Mouse (Mus musculus) lung, postnatal 0 days (tissue): Measurements from ENCODE around the gene Eef1akmt1. TPM values are rescaled to one million over a fixed set of nuclear protein-coding genes. Genes with fewer than 3 reads are reported as not detected.

ENCODE experiments used
- ATAC-seq: fragments of 200-750 bp; cut with Nextera tagmentation; 2 replicates; pipeline ENCODE4 v1.8.0; 2017; ENCODE audit warnings: moderate library complexity
- DNase-seq: peaks from one replicate; pipeline ENCODE4 v3.0.0-alpha.2; 2016; ENCODE audit warnings: low spot score
- H3K27ac ChIP-seq: fragments of 300-500 bp; sonication (generic); 2 replicates; pipeline ENCODE4 v1.5.1; 2014; ENCODE audit warnings: antibody characterized with exemption, mild to moderate bottlenecking, low read length, mixed read lengths
- H3K27me3 ChIP-seq: fragments of 300-500 bp; sonication (generic); replicated peaks from 2 replicates; pipeline ENCODE4 v1.6.1; 2014; ENCODE audit warnings: low read length, mixed read lengths; ENCODE audit not compliant: insufficient read depth
- H3K36me3 ChIP-seq: fragments of 300-500 bp; sonication (generic); 2 replicates; pipeline ENCODE4 v1.6.1; 2014; ENCODE audit warnings: low read length, mixed read lengths; ENCODE audit not compliant: insufficient read depth
- H3K4me1 ChIP-seq: fragments of 300-500 bp; sonication (generic); 2 replicates; pipeline ENCODE4 v1.6.1; 2014; ENCODE audit warnings: antibody characterized with exemption, low read depth, low read length, mixed read lengths; ENCODE audit not compliant: insufficient read depth
- H3K4me2 ChIP-seq: fragments of 300-500 bp; sonication (generic); replicated peaks from 2 replicates; pipeline ENCODE4 v1.6.1; 2014; ENCODE audit warnings: low read depth, mild to moderate bottlenecking, low read length, moderate library complexity, mixed read lengths
- H3K4me3 ChIP-seq: fragments of 300-500 bp; sonication (generic); 2 replicates; pipeline ENCODE4 v1.5.1; 2014; ENCODE audit warnings: low read depth, low read length
- H3K9ac ChIP-seq: fragments of 300-500 bp; sonication (generic); replicated peaks from 2 replicates; pipeline ENCODE4 v1.6.1; 2014; ENCODE audit warnings: low read depth, mild to moderate bottlenecking
- H3K9me3 ChIP-seq: fragments of 300-500 bp; sonication (generic); 2 replicates; pipeline ENCODE4 v1.6.1; 2016; ENCODE audit warnings: low read length, mixed read lengths
- CTCF ChIP-seq: IDR thresholded peaks from 2 replicates; pipeline ENCODE4 v1.5.1; 2016; ENCODE audit warnings: antibody characterized with exemption, mild to moderate bottlenecking
- EP300 ChIP-seq: IDR thresholded peaks from 2 replicates; pipeline ENCODE4 v1.6.1; 2016; ENCODE audit warnings: antibody characterized with exemption, mild to moderate bottlenecking, control low read depth
- WGBS: fragments of 180-500 bp; shearing (Covaris S2); extraction: QIAGEN DNeasy Blood & Tissue Kit; methylation state at CpG from one replicate; pipeline ENCODE4 v1.1.7; 2014; 5-methylcytosine and 5-hydroxymethylcytosine counted together
- polyA plus RNA-seq: library from polyadenylated mRNA; unstranded; fragments of >200 nt; fragmentation: Nextera tagmentation; extraction: Ambion mirVana; gene quantifications from 2 replicates; pipeline ENCODE4 v1.2.1, GENCODE M21; 2015

The Eef1akmt1 gene
- polyA plus RNA-seq, 1 experiment from 2014 or later: 64.1 TPM

GRCm38 (mm10) chr14:57554434-57554833, 17.0 kb downstream of the Eef1akmt1 start:
- Histone ChIP-seq H3K4me1 (no peaks in the 10 kb centered on the region), H3K9ac (no peak overlapping the region), H3K9me3 (no peaks in the 10 kb centered on the region), H3K27me3 (no peaks in the 10 kb centered on the region), H3K4me3 (no peak overlapping the region), H3K4me2 (no peak overlapping the region), H3K36me3 (peaks cover 6% of the 10 kb centered on the region), H3K27ac (no peak overlapping the region)
- TF ChIP-seq EP300 (no peak), CTCF (no peak)
- DNase-seq (no peak), ATAC-seq (no peak)
- 91% methylated on average over 5 of the region's 5 CpGs for WGBS

DNA sequence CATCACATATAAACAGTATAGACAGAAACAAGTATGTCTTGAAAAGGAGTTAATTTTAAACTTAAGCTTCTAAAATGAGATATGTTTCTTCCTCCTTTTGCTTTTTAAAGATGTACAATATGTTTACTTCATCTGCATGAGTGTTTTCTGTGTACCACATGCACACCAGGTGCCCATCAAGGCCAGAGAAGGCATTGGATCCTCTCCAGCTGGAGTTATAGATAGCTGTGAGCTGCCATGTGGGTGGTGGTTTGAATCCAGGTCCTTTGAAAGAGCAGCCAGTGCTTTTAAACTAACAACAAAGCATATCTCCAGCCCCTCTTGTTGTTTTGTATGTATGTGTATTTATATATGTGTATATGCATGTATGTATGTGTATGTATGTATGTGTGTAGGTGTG, 18.5 kb downstream of the Eef1akmt1 start:
- Histone ChIP-seq H3K4me1 (no peaks in the 10 kb centered on the region), H3K9me3 (no peaks in the 10 kb centered on the region), H3K9ac (no peak overlapping the region), H3K4me3 (no peak overlapping the region), H3K4me2 (no peak overlapping the region), H3K27me3 (no peaks in the 10 kb centered on the region), H3K36me3 (peaks cover 9% of the 10 kb centered on the region), H3K27ac (no peak overlapping the region)
- TF ChIP-seq EP300 (no peak), CTCF (no peak)
- no peak for DNase-seq
- no peak for ATAC-seq

DNA sequence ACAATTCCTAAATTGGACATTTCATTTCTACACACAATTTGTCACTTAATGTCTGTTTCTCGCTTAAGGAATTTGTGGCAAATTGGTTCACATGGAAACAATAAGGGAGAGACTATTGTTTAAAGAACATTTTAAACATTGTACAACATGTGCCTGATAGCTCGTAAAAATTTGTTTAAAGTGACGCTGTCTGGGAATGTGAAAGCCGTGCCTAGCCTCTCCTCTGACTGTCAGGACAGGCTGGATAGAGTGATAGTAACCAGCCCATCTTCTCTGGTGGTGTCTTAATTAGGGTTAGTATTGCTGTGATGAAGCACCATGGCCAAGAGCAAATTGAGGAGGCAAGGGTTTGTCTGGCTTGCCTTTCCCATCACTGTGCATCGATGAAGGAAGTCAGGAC, 24.4 kb downstream of the Eef1akmt1 start:
- peak; percentile 69 for ATAC-seq

GRCm38 (mm10) chr14:57546557-57547021, 24.8 kb downstream of the Eef1akmt1 start:
- H3K4me2 ChIP-seq: no peak overlapping the region
- DNase-seq: peak; percentile 73
- WGBS: 14% methylated on average over 13 of the region's 13 CpGs
- no peak for TF ChIP-seq CTCF
- TF ChIP-seq EP300: no peak
- no peaks in the 10 kb centered on the region; the same call in 1 of the 2 replicates for H3K4me1 ChIP-seq
- peaks cover 9% of the 10 kb centered on the region for H3K36me3 ChIP-seq
- no peak overlapping the region for H3K27ac ChIP-seq
- H3K9ac ChIP-seq: no peak overlapping the region
- H3K4me3 ChIP-seq: no peak overlapping the region
- ATAC-seq: peak; percentile 89
- H3K9me3 ChIP-seq: no peaks in the 10 kb centered on the region
- no peaks in the 10 kb centered on the region for H3K27me3 ChIP-seq

More for the DNA sequence above, 24.4 kb downstream of the Eef1akmt1 start:
- Histone ChIP-seq H3K4me2 (no peak overlapping the region), H3K27ac (no peak overlapping the region), H3K9ac (no peak overlapping the region), H3K36me3 (peaks cover 9% of the 10 kb centered on the region), H3K4me1 (no peaks in the 10 kb centered on the region; the same call in 1 of the 2 replicates), H3K27me3 (no peaks in the 10 kb centered on the region), H3K4me3 (no peak overlapping the region), H3K9me3 (no peaks in the 10 kb centered on the region)
- WGBS: 36% methylated on average over 5 of the region's 5 CpGs
- TF ChIP-seq EP300 (no peak), CTCF (no peak)
- DNase-seq: no peak

- ATAC-seq (no peak), DNase-seq (no peak)
- H3K9me3 ChIP-seq: no peaks in the 10 kb centered on the region
- no peak overlapping the region for H3K9ac ChIP-seq
- TF ChIP-seq EP300 (no peak), CTCF (no peak)
- H3K27ac ChIP-seq: no peak overlapping the region
- 74% methylated on average over 8 of the region's 8 CpGs for WGBS
- no peak overlapping the region for H3K4me2 ChIP-seq
- H3K36me3 ChIP-seq: peaks cover 9% of the 10 kb centered on the region
- no peaks in the 10 kb centered on the region for H3K27me3 ChIP-seq
- H3K4me1 ChIP-seq: no peaks in the 10 kb centered on the region; the same call in 1 of the 2 replicates
- H3K4me3 ChIP-seq: no peak overlapping the region
These were observed 25.3 kb downstream of the Eef1akmt1 start for GRCm38 (mm10) chr14:57546131-57546530.

DNA sequence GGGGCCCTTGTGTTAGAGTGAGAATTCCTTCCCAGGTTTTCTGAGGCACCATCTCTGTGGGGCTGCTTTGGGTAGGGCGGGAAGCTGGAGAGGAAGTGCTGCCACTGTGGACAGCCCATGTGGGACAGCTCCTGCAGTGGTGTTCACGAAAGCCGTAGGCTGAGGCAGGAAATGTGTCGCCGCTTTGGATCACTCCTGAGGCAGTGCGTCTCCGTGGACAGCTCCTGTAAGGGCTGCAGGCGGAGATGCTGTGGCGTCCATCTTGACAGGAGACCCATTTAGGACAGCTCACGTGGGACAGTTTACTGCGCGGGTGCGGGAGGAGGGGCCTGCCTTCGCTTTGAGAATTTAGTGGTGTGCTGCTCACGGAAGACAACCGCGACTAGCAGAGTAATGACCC, 25.9 kb downstream of the Eef1akmt1 start:
- no peak overlapping the region for H3K27ac ChIP-seq
- ATAC-seq (no peak), DNase-seq (no peak)
- no peaks in the 10 kb centered on the region for H3K9me3 ChIP-seq
- H3K4me2 ChIP-seq: no peak overlapping the region
- H3K27me3 ChIP-seq: no peaks in the 10 kb centered on the region
- peaks cover 9% of the 10 kb centered on the region for H3K36me3 ChIP-seq
- TF ChIP-seq CTCF: no peak
- TF ChIP-seq EP300: no peak
- 82% methylated on average over 17 of the region's 17 CpGs for WGBS
- H3K9ac ChIP-seq: no peak overlapping the region
- H3K4me3 ChIP-seq: no peak overlapping the region
- no peaks in the 10 kb centered on the region; the same call in 1 of the 2 replicates for H3K4me1 ChIP-seq
